Mouse (Mus musculus) naive thymus-derived CD4-positive, alpha-beta T cell, adult 5 months (primary cell): Measurements from ENCODE around the gene Arhgap22. TPM values are rescaled to one million over a fixed set of nuclear protein-coding genes. Genes with fewer than 3 reads are reported as not detected.

ENCODE experiments used
- polyA plus RNA-seq: library from polyadenylated mRNA; unstranded; fragments of 100-300 nt; shearing (Covaris generic); gene quantifications from one replicate; pipeline ENCODE4 v1.2.1, GENCODE M21; 2017

Arhgap22 gene
- polyA plus RNA-seq = not detected

DNA sequence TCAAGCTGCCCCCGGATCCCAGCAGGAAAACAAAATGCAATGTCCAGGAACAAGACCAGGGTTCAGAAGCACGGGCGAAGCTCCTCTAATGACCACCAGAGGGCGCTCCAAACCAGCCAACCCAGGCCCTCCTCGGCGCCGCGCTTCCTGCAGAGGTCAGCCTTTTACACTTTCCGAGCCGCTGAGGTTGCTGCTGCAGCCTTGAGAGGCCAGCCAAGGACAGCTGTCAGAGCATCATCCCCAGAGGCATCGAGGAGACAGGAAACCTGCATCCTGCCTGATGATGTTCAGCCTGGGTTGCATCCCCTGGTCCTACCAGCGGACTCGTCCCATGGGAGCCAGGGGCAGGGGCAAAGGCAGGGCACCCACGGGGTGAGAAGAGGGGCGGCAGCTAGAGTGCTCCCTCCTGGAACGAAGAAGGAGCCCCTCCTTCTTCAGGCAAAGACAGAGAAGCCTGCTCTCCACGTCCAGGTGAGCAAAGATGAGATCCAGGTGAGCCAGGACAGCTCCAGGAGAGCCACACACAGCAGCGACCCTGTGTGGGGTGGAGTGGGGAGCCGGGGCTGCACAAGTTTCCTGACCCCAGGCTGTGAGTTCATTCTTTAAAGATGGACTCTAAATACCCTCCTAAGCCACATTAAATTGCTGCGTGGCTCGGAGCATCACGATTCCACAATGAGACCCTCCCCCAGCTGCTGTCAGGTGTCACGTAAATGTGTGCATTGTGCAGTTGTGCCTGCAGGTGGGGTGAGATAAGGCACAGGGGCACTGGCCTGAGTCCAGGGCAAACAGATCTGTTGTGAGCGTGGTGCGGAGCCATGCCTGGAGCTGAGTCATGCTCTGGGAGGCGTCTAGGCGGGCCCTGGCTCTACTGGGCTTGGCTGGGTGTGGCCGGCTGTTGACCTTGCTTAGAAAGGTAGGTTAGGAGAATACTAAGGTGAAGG, at the start of gene Arhgap22:
Gene Arhgap22 (plus strand): TSS at position 204 of the 944 bp plus-strand sequence.

DNA sequence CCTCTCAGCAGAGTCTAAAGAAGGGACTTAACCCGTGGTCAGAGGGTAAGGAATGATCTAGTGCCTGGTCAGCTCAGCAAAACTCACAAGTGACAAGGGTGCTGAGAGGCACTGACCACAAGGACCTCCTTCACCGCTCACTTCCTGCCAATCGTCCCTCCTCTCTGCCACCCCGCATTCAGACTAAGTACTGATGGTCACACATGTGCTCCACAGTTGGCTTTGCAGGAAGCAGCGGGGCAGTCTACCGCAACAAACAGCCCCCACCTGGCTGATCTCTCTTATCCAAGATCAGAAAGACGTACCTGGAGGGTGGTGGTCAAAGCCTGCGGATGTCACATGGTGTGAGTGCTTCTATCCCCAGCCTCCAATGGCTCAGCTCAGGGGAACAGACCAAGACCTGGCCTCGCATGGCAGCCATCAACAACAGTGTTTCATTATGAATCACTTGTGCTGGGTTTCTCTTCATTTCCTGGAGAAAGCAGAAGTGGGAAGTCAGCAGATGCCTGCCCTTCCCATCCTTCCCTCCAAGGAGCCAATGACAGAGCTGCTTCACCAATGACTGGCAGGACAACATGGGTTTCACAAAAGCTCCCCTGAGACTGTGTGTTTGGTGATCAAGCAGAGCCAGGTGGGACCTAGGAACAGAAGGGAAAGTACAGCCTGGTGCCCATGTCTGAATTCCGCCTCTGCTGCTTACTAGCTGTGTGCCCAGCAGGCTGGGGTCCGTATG, 28.6 kb upstream of the Arhgap22 start, which contains the start of gene Wdfy4:
Gene Wdfy4 (minus strand): TSS at position 441 of the 733 bp plus-strand sequence.

Other genes starting within 250 kb of the Arhgap22 start
- not detected for gene Lrrc18, start 222.6 kb upstream of the Arhgap22 start, polyA plus RNA-seq
- not detected for gene Wdfy4, start 28.5 kb upstream of the Arhgap22 start, polyA plus RNA-seq
- 17.8 TPM for gene Mapk8, start 233.1 kb downstream of the Arhgap22 start, polyA plus RNA-seq